ENCODE assay signal across 9 mouse cellular contexts in the genomic region with DNA sequence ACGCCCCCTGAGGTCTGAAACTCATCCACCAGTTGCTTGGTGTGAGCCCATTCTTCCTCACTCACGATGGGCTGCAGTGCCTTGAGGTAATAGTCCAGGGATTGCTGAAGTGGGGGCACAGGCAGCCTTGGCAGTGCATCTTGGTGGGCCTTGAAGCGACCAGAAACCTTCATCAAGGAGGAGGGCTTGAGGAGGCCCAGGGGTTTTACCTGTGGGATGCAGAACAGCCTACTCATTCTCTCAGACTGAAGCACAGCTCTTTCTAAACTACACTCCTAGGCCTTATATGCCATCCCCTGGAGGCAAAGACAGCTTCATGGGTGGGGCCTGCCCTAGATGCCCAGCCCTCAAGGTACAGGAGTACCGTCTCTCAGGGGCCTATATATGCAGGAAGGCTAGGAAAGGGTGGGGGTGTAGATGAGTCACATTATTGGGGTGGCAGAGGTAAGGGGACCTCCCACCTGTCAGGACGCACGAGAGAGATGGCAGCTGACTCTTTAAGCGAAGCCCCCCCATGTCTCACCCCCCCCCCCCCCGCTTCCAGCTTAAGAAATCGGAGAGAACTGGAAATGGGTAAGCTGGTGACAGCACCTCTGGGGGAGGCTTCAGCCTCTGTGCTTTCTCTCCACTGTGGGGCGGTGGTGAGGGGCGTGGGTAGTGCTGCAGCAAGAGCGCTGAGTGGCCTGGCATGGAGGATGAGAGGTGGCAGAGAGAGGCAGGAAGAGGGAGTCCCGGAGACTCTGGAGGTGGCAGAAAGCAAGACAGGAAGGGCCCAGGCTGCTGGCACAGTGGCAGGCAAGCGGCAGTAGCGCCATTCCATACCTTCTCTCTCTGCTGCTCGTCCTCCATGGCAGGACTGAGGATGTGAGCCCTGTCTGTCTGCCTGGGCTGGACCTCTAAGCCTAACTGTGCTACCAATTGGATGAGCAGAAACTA. TPM values are rescaled to one million over a fixed set of nuclear protein-coding genes. Genes with fewer than 3 reads are reported as not detected.
A peak's percentile ranks its signal among the peaks of the same experiment; 100 is the strongest.
DNase-seq lines count a peak whose midpoint lies in the region; ATAC-seq lines count a peak whose summit lies in the region.
"Had no signal": no experiment of that assay in that cellular context is flagged by ENCODE, and none has a peak within 500 bp of the region (broad histone marks: within the 10 kb centered on the region; RNA-seq: fewer than 3 reads in every experiment).

No protein-coding gene starts in this region.

- H3K4me3 ChIP-seq in heart, embryonic 15.5 days, result peak overlapping the region; percentile 98
- peak overlapping the region; percentile 100; the same call in 1 of the 2 replicates for H3K4me3 ChIP-seq in liver, embryonic 15.5 days (replicated peaks)
- H3K4me3 ChIP-seq: limb, embryonic 15.5 days had no signal

- no peaks in the 10 kb centered on the region for H3K9me3 ChIP-seq in heart, embryonic 15.5 days (replicated peaks)
- H3K9me3 ChIP-seq in liver, embryonic 15.5 days (replicated peaks), result no peaks in the 10 kb centered on the region
- H3K9me3 ChIP-seq: limb, embryonic 15.5 days had no signal

- peak overlapping the region; percentile 75 for H3K4me2 ChIP-seq in heart, embryonic 15.5 days
- peak overlapping the region; percentile 89 for H3K4me2 ChIP-seq in liver, embryonic 15.5 days
- H3K4me2 ChIP-seq: limb, embryonic 15.5 days had no signal

- intact Hi-C loops in heart, postnatal 36 days (cut with DNase I), result no loop called here

- WGBS in heart, embryonic 15.5 days, result 77% methylated on average over 16 of the region's 16 CpGs
- 77% methylated on average over 16 of the region's 16 CpGs for WGBS in liver, embryonic 15.5 days (ENCODE audit: insufficient replicate concordance)

- DNase-seq in heart, postnatal 36 days, result no peak
- peak; percentile 18 for DNase-seq in thymus, postnatal 25 days
- DNase-seq in thymus, adult 18-20 months, result no peak
- no peak for DNase-seq in retina, embryonic 14.5 days (ENCODE audit: low spot score)
- DNase-seq in kidney, postnatal 36 days, result no peak
- DNase-seq in gastrocnemius, postnatal 25 days, result no peak

- no peak overlapping the region; the same call in 1 of the 2 replicates for H3K9ac ChIP-seq in heart, embryonic 15.5 days
- 0 out of 2 replicates have a peak overlapping the region, but pooled peaks have one; percentile 100 for H3K9ac ChIP-seq in liver, embryonic 15.5 days
- H3K9ac ChIP-seq: limb, embryonic 15.5 days had no signal

- ATAC-seq in heart, embryonic 15.5 days (replicated peaks; ENCODE audit: insufficient number of reproducible peaks, insufficient read depth, low FRiP score, low read depth), result no peak
- no peak for ATAC-seq in liver, embryonic 15.5 days (ENCODE audit: insufficient read depth)

- no peaks in the 10 kb centered on the region for H3K27me3 ChIP-seq in heart, embryonic 15.5 days
- no peaks in the 10 kb centered on the region for H3K27me3 ChIP-seq in liver, embryonic 15.5 days
- H3K27me3 ChIP-seq: limb, embryonic 15.5 days had no signal

- H3K4me1 ChIP-seq in heart, embryonic 15.5 days (replicated peaks), result peaks cover 72% of the 10 kb centered on the region
- H3K4me1 ChIP-seq in liver, embryonic 15.5 days (replicated peaks), result peaks cover 45% of the 10 kb centered on the region

- H3K36me3 ChIP-seq in heart, embryonic 15.5 days, result peaks cover 25% of the 10 kb centered on the region
- H3K36me3 ChIP-seq in liver, embryonic 15.5 days (replicated peaks), result peaks cover 36% of the 10 kb centered on the region

- no peak overlapping the region for H3K27ac ChIP-seq in heart, embryonic 15.5 days
- H3K27ac ChIP-seq in liver, embryonic 15.5 days (replicated peaks), result no peak overlapping the region
- H3K27ac ChIP-seq: limb, embryonic 15.5 days had no signal

RNA-seq across cellular contexts. Expression of gene Crat, which starts 2.3 kb away (rescaled TPM):
- 108 and 109 TPM in 2 replicates for polyA plus RNA-seq in heart, embryonic 15.5 days (2015; fragmentation: Nextera tagmentation; extraction: Ambion mirVana)
- 100 to 1,000 TPM; 496 to 534 TPM for total RNA-seq in heart, postnatal 36 days (2021)
- polyA plus RNA-seq in liver, embryonic 15.5 days (2015; fragmentation: Nextera tagmentation; extraction: Ambion mirVana), result 24.3 and 29.0 TPM in 2 replicates
- total RNA-seq in gastrocnemius, postnatal 25 days (2021), result 100 to 1,000 TPM; 315 to 363 TPM

RNA-seq across cellular contexts. Expression of gene Ptpa, which starts 2.5 kb away (rescaled TPM):
- polyA plus RNA-seq in heart, embryonic 15.5 days (2015; fragmentation: Nextera tagmentation; extraction: Ambion mirVana), result 102 and 119 TPM in 2 replicates
- 10 to 100 TPM; 82.9 to 85.1 TPM for total RNA-seq in heart, postnatal 36 days (2021)
- polyA plus RNA-seq in liver, embryonic 15.5 days (2015; fragmentation: Nextera tagmentation; extraction: Ambion mirVana), result 129 and 141 TPM in 2 replicates
- 10 to 100 TPM; 67.1 to 68.5 TPM for total RNA-seq in gastrocnemius, postnatal 25 days (2021)

RNA-seq across cellular contexts. Expression of gene Dolpp1, which starts 21.3 kb away (rescaled TPM):
- polyA plus RNA-seq in heart, embryonic 15.5 days (2015; fragmentation: Nextera tagmentation; extraction: Ambion mirVana), result 19.5 and 25.2 TPM in 2 replicates
- 1 to 10 TPM; 7.6 to 8.8 TPM for total RNA-seq in heart, postnatal 36 days (2021)
- polyA plus RNA-seq in liver, embryonic 15.5 days (2015; fragmentation: Nextera tagmentation; extraction: Ambion mirVana), result 16.6 and 19.1 TPM in 2 replicates
- 1 to 10 TPM; 5.2 to 6.8 TPM for total RNA-seq in gastrocnemius, postnatal 25 days (2021)

RNA-seq across cellular contexts. Expression of gene Miga2, which starts 49.3 kb away (rescaled TPM):
- 32.6 and 35.5 TPM in 2 replicates for polyA plus RNA-seq in heart, embryonic 15.5 days (2015; fragmentation: Nextera tagmentation; extraction: Ambion mirVana)
- total RNA-seq in heart, postnatal 36 days (2021), result 10 to 100 TPM; 62.9 to 69.4 TPM
- polyA plus RNA-seq in liver, embryonic 15.5 days (2015; fragmentation: Nextera tagmentation; extraction: Ambion mirVana), result 7.5 and 7.7 TPM in 2 replicates
- total RNA-seq in gastrocnemius, postnatal 25 days (2021), result 10 to 100 TPM; 22.8 to 23.8 TPM

RNA-seq across cellular contexts. Expression of gene Sh3glb2, which starts 54.2 kb away (rescaled TPM):
- polyA plus RNA-seq in heart, embryonic 15.5 days (2015; fragmentation: Nextera tagmentation; extraction: Ambion mirVana), result 105 and 140 TPM in 2 replicates
- 10 to 100 TPM; 41.9 to 43.1 TPM for total RNA-seq in heart, postnatal 36 days (2021)
- polyA plus RNA-seq in liver, embryonic 15.5 days (2015; fragmentation: Nextera tagmentation; extraction: Ambion mirVana), result 18.9 and 20.4 TPM in 2 replicates
- total RNA-seq in gastrocnemius, postnatal 25 days (2021), result 10 to 100 TPM; 16.2 to 21.2 TPM
